In the genomic region with DNA sequence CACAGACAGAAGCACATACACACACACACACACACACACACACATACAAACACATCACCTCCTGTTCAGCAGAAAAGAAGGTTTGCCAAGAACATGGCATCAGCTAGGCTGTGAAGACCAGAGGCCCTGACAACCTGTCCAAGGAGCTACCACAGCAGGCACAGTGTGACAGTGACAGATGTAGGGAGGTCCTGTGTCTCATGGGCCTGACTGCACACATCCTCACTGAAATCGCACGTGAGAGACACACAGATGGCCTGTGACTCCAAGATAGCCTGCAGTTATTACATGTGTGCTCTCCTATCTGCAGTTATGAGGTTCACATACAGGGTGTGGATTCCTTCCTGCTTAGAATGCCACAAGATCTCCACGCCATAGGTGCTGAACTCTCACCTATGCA, we compare ENCODE assay signal across 19 mouse cellular contexts.
DNase-seq lines count a peak whose midpoint lies in the region; ATAC-seq and TF ChIP-seq lines count a peak whose summit lies in the region.
"Had no signal": no experiment of that assay in that cellular context is flagged by ENCODE, and none has a peak within 500 bp of the region (broad histone marks: within the 10 kb centered on the region; RNA-seq: fewer than 3 reads in every experiment).

No protein-coding gene starts in this region.

- DNase-seq in MN1 (ENCODE audit: low spot score): peak; percentile 17
- DNase-seq in brain, embryonic 14.5 days (ENCODE audit: low read depth): peak; percentile 55
- DNase-seq in liver, embryonic 13.5 days: peak; percentile 51
- no peak for DNase-seq in thymus, adult 2 months
- DNase-seq in layer of hippocampus, adult 11-12 months (ENCODE audit: low spot score): no peak
- DNase-seq in layer of hippocampus, postnatal 25 days (ENCODE audit: extremely low spot score in 1 of 2, low spot score in 1 of 2): no peak
- DNase-seq: adrenal gland, postnatal 14 days; cerebellum, postnatal 25 days; gastrocnemius, postnatal 10 days; heart, postnatal 10 days; kidney, adult 11 months; kidney, postnatal 14 days; thymus, postnatal 4 days had no signal

- H3K4me2 ChIP-seq in hindbrain, embryonic 16.5 days (ENCODE audit: low read length): no peak overlapping the region
- no peak overlapping the region for H3K4me2 ChIP-seq in hindbrain, embryonic 12.5 days (replicated peaks)
- peak overlapping the region; percentile 25 for H3K4me2 ChIP-seq in liver, embryonic 13.5 days
- H3K4me2 ChIP-seq: limb, embryonic 12.5 days had no signal

- 71% methylated on average over 3 of the region's 3 CpGs for WGBS in hindbrain, embryonic 16.5 days
- WGBS in hindbrain, embryonic 12.5 days: 86% methylated on average over 3 of the region's 3 CpGs
- 42% methylated on average over 3 of the region's 3 CpGs for WGBS in liver, embryonic 13.5 days (ENCODE audit: insufficient replicate concordance)
- WGBS in thymus, adult 2 months: 89% methylated on average over 3 of the region's 3 CpGs

- no peak for TF ChIP-seq CTCF in brain, embryonic 14.5 days (IDR thresholded peaks at IDR 0.05; ENCODE audit: borderline replicate concordance, extremely low read depth, insufficient read depth, insufficient read length)
- TF ChIP-seq CTCF in thymus, adult 2 months (IDR thresholded peaks at IDR 0.05; ENCODE audit: borderline replicate concordance, control insufficient read depth, extremely low read depth, insufficient read depth, low read length, poor library complexity): no peak

- no peak overlapping the region for H3K9ac ChIP-seq in hindbrain, embryonic 16.5 days (ENCODE audit: low read depth, low read length)
- H3K9ac ChIP-seq in hindbrain, embryonic 12.5 days: no peak overlapping the region
- peak overlapping the region; percentile 56 for H3K9ac ChIP-seq in liver, embryonic 13.5 days
- H3K9ac ChIP-seq: limb, embryonic 12.5 days had no signal

- H3K27ac ChIP-seq in hindbrain, embryonic 16.5 days (ENCODE audit: low read depth, low read length): no peak overlapping the region
- no peak overlapping the region for H3K27ac ChIP-seq in hindbrain, embryonic 12.5 days
- H3K27ac ChIP-seq in liver, embryonic 13.5 days: peak overlapping the region; percentile 77
- H3K27ac ChIP-seq in thymus, adult 2 months (ENCODE audit: control insufficient read depth, insufficient read depth, low read length): no peak overlapping the region
- H3K27ac ChIP-seq: left cerebral cortex, adult 2 months; limb, embryonic 12.5 days had no signal

- H3K36me3 ChIP-seq in hindbrain, embryonic 16.5 days (ENCODE audit: control insufficient read depth, insufficient read depth, low read length): no peaks in the 10 kb centered on the region
- H3K36me3 ChIP-seq in hindbrain, embryonic 12.5 days: no peaks in the 10 kb centered on the region
- H3K36me3 ChIP-seq in liver, embryonic 13.5 days: no peaks in the 10 kb centered on the region
- no peaks in the 10 kb centered on the region for H3K36me3 ChIP-seq in thymus, adult 2 months (ENCODE audit: control insufficient read depth, insufficient read depth, low read length)
- H3K36me3 ChIP-seq: limb, embryonic 12.5 days had no signal

- no peaks in the 10 kb centered on the region for H3K4me1 ChIP-seq in hindbrain, embryonic 16.5 days (ENCODE audit: control insufficient read depth, insufficient read depth, low read depth, low read length)
- H3K4me1 ChIP-seq in hindbrain, embryonic 12.5 days: no peaks in the 10 kb centered on the region
- peaks cover 15% of the 10 kb centered on the region for H3K4me1 ChIP-seq in liver, embryonic 13.5 days (replicated peaks)
- H3K4me1 ChIP-seq in thymus, adult 2 months (replicated peaks; ENCODE audit: control insufficient read depth, insufficient read depth, low read length): no peaks in the 10 kb centered on the region
- H3K4me1 ChIP-seq: limb, embryonic 12.5 days had no signal

- H3K9me3 ChIP-seq in hindbrain, embryonic 16.5 days (ENCODE audit: control insufficient read depth, low read length): no peaks in the 10 kb centered on the region
- H3K9me3 ChIP-seq in hindbrain, embryonic 12.5 days (replicated peaks): no peaks in the 10 kb centered on the region
- no peaks in the 10 kb centered on the region for H3K9me3 ChIP-seq in liver, embryonic 13.5 days (replicated peaks)
- H3K9me3 ChIP-seq: limb, embryonic 12.5 days had no signal

- no peaks in the 10 kb centered on the region for H3K27me3 ChIP-seq in hindbrain, embryonic 16.5 days (replicated peaks; ENCODE audit: control insufficient read depth, insufficient read depth, low read length)
- no peaks in the 10 kb centered on the region for H3K27me3 ChIP-seq in hindbrain, embryonic 12.5 days
- no peaks in the 10 kb centered on the region for H3K27me3 ChIP-seq in liver, embryonic 13.5 days
- no peaks in the 10 kb centered on the region for H3K27me3 ChIP-seq in thymus, adult 2 months (ENCODE audit: control insufficient read depth, insufficient read depth, low read length)
- H3K27me3 ChIP-seq: limb, embryonic 12.5 days had no signal

- no peak overlapping the region for H3K4me3 ChIP-seq in hindbrain, embryonic 16.5 days (ENCODE audit: low read length)
- H3K4me3 ChIP-seq in hindbrain, embryonic 12.5 days: no peak overlapping the region
- H3K4me3 ChIP-seq in liver, embryonic 13.5 days (replicated peaks): peak overlapping the region; percentile 30
- no peak overlapping the region for H3K4me3 ChIP-seq in thymus, adult 2 months (ENCODE audit: control insufficient read depth, insufficient read depth, low read length)
- H3K4me3 ChIP-seq: left cerebral cortex, adult 2 months; limb, embryonic 12.5 days had no signal

- peak; percentile 66; the same call in 1 of the 2 replicates for ATAC-seq in hindbrain, embryonic 16.5 days
- no peak for ATAC-seq in hindbrain, embryonic 12.5 days (ENCODE audit: low FRiP score)
- peak; percentile 100 for ATAC-seq in liver, embryonic 13.5 days (ENCODE audit: low read depth)
- ATAC-seq: CD4-positive, CD25-positive, alpha-beta regulatory T cell, adult 4 months; lung, postnatal 0 days had no signal

- no peak for TF ChIP-seq POLR2A in brain, embryonic 14.5 days (IDR thresholded peaks at IDR 0.05; ENCODE audit: borderline replicate concordance, extremely low read depth, insufficient read depth, insufficient read length, poor library complexity, severe bottlenecking)
- no peak for TF ChIP-seq POLR2A in thymus, adult 2 months (IDR thresholded peaks at IDR 0.05; ENCODE audit: control insufficient read depth, extremely low read depth, insufficient read depth, low read length, poor library complexity)

Comparison
In these comparisons a context has a peak if more than half of its experiments do, and no peak if none do; other contexts are left out.
1. DNase-seq: peak in MN1 (single experiment), brain, embryonic 14.5 days (single experiment) and liver, embryonic 13.5 days (single experiment); none in thymus, adult 2 months (single experiment), layer of hippocampus, adult 11-12 months (single experiment) and layer of hippocampus, postnatal 25 days (0 of 2).